Mouse (Mus musculus) C2C12 (cell line): ENCODE measurements around the gene Olfr1347. TPM values are rescaled to one million over a fixed set of nuclear protein-coding genes. Genes with fewer than 3 reads are reported as not detected.

ENCODE experiments used
- H3K27me3 ChIP-seq: one replicate; pipeline ENCODE4 v1.6.1; 2011; ENCODE audit not compliant: control insufficient read depth, insufficient read depth, insufficient read length
- H3K36me3 ChIP-seq: one replicate; pipeline ENCODE4 v1.6.1; 2011; ENCODE audit not compliant: control insufficient read depth, insufficient read depth
- H3K4me3 ChIP-seq: one replicate; pipeline ENCODE4 v1.5.1; 2011; ENCODE audit warnings: mild to moderate bottlenecking, control low read depth; ENCODE audit not compliant: poor library complexity, insufficient read depth, severe bottlenecking
- H3K79me2 ChIP-seq: one replicate; pipeline ENCODE4 v1.6.1; 2011; ENCODE audit not compliant: control insufficient read depth, insufficient read depth
- H3K79me3 ChIP-seq: one replicate; pipeline ENCODE4 v1.6.1; 2011; ENCODE audit warnings: low read depth, control low read depth
- H3ac ChIP-seq: one replicate; pipeline ENCODE3; 2011; ENCODE audit warnings: low read depth; ENCODE audit not compliant: control insufficient read depth, insufficient read length
- CEBPB ChIP-seq: IDR thresholded peaks from one replicate; pipeline ENCODE4 v1.6.1; 2011; ENCODE audit warnings: low read depth, mild to moderate bottlenecking, control low read depth, moderate library complexity
- CTCF ChIP-seq: IDR thresholded peaks from one replicate; pipeline ENCODE4 v1.5.1; 2011; ENCODE audit not compliant: control insufficient read depth, insufficient read depth, insufficient read length
- FOSL1 ChIP-seq: IDR thresholded peaks from one replicate; pipeline ENCODE4 v1.8.0; 2011; ENCODE audit warnings: mild to moderate bottlenecking, low read length; ENCODE audit not compliant: poor library complexity, insufficient read depth, severe bottlenecking
- MAX ChIP-seq: IDR thresholded peaks from one replicate; pipeline ENCODE4 v1.6.1; 2011; ENCODE audit warnings: mild to moderate bottlenecking, control low read depth
- MYOD1 ChIP-seq: IDR thresholded peaks from one replicate; pipeline ENCODE4 v1.6.1; 2011; ENCODE audit warnings: low read depth; ENCODE audit not compliant: control insufficient read depth, insufficient read length
- MYOG ChIP-seq: IDR thresholded peaks from one replicate; pipeline ENCODE4 v1.6.1; 2011; ENCODE audit not compliant: control insufficient read depth, insufficient read length; ENCODE audit errors: extremely low read depth
- USF1 ChIP-seq: IDR thresholded peaks from one replicate; pipeline ENCODE4 v1.6.1; 2011; ENCODE audit warnings: low read depth, mild to moderate bottlenecking, control low read depth, moderate library complexity
- long read RNA-seq, 2 experiments: library from polyadenylated mRNA; unstranded; transcript quantifications; one replicate each; pipeline ENCODE4 v2.0.0; 2019 to 2020
- polyA plus RNA-seq: library from polyadenylated mRNA; unstranded; fragments of >200 nt; fragmentation: generic; extraction: Trizol; gene quantifications from one replicate; pipeline ENCODE4 v1.2.1, GENCODE M21; 2012; ENCODE audit warnings: missing spikeins

Olfr1347 gene
- polyA plus RNA-seq = not detected
- long read RNA-seq, experiment 1 = 0 reads
- long read RNA-seq, experiment 2 = 0 reads

GRCm38 (mm10) chr7:6499655-6500054, at the start of gene Olfr1347:
Olfr1347 (minus strand) TSS chr7:6499755.
- Histone ChIP-seq H3K36me3 (no peaks in the 10 kb centered on the region), H3K4me3 (no peak within 1 kb of the TSS), H3K79me3 (no peaks in the 10 kb centered on the region), H3ac (no peak within 1 kb of the TSS), H3K27me3 (no peaks in the 10 kb centered on the region), H3K79me2 (no peaks in the 10 kb centered on the region)
- TF ChIP-seq USF1 (no peak), CTCF (no peak), FOSL1 (no peak), MAX (no peak), MYOD1 (no peak), MYOG (no peak), CEBPB (no peak)

GRCm38 (mm10) chr7:6526141-6526540, 26.6 kb upstream of the Olfr1347 start:
- no peak for TF ChIP-seq CEBPB
- Histone ChIP-seq H3K79me2 (no peaks in the 10 kb centered on the region), H3ac (no peak overlapping the region), H3K27me3 (no peaks in the 10 kb centered on the region), H3K4me3 (no peak overlapping the region), H3K36me3 (no peaks in the 10 kb centered on the region), H3K79me3 (no peaks in the 10 kb centered on the region)

GRCm38 (mm10) chr7:6525001-6525400, 25.4 kb upstream of the Olfr1347 start:
- Histone ChIP-seq H3K79me3 (no peaks in the 10 kb centered on the region), H3K79me2 (no peaks in the 10 kb centered on the region), H3K4me3 (no peak overlapping the region), H3K36me3 (no peaks in the 10 kb centered on the region), H3ac (no peak overlapping the region), H3K27me3 (no peaks in the 10 kb centered on the region)
- TF ChIP-seq FOSL1 (no peak), MAX (no peak), MYOD1 (no peak), CEBPB (no peak), MYOG (no peak), CTCF (no peak), USF1 (no peak)

- no peak within 1 kb of the TSS for H3ac ChIP-seq
Measured at GRCm38 (mm10) chr7:6522850-6523249, 23.3 kb upstream of the Olfr1347 start, which contains the start of gene Olfr1349. Olfr1349 (minus strand) TSS chr7:6522950.

GRCm38 (mm10) chr7:6521666-6522065, 22.1 kb upstream of the Olfr1347 start:
- Histone ChIP-seq H3K36me3 (no peaks in the 10 kb centered on the region), H3ac (no peak overlapping the region), H3K79me3 (no peaks in the 10 kb centered on the region), H3K79me2 (no peaks in the 10 kb centered on the region), H3K4me3 (no peak overlapping the region), H3K27me3 (no peaks in the 10 kb centered on the region)
- TF ChIP-seq MAX (no peak), CTCF (no peak), FOSL1 (no peak), USF1 (no peak), MYOD1 (no peak), CEBPB (no peak), MYOG (no peak)

More at GRCm38 (mm10) chr7:6522850-6523249, 23.3 kb upstream of the Olfr1347 start, which contains the start of gene Olfr1349:
- Histone ChIP-seq H3K36me3 (no peaks in the 10 kb centered on the region), H3K4me3 (no peak within 1 kb of the TSS), H3K79me2 (no peaks in the 10 kb centered on the region), H3K79me3 (no peaks in the 10 kb centered on the region), H3K27me3 (no peaks in the 10 kb centered on the region)
- TF ChIP-seq CTCF (no peak), MYOD1 (no peak), MAX (no peak), MYOG (no peak), CEBPB (no peak), USF1 (no peak)

GRCm38 (mm10) chr7:6508648-6509047, 9.1 kb upstream of the Olfr1347 start, which contains the start of gene Olfr1348:
Olfr1348 (minus strand) TSS chr7:6508748.
- Histone ChIP-seq H3K79me3 (no peaks in the 10 kb centered on the region), H3K79me2 (no peaks in the 10 kb centered on the region), H3K36me3 (no peaks in the 10 kb centered on the region), H3K27me3 (no peaks in the 10 kb centered on the region), H3K4me3 (no peak within 1 kb of the TSS), H3ac (no peak within 1 kb of the TSS)
- no peak for TF ChIP-seq MAX
- TF ChIP-seq CTCF = no peak
- no peak for TF ChIP-seq FOSL1
- TF ChIP-seq USF1 = no peak
- TF ChIP-seq CEBPB = no peak
- no peak for TF ChIP-seq MYOG
- TF ChIP-seq MYOD1 = no peak
